Mouse (Mus musculus) MEL (cell line): ENCODE measurements around the gene Tmc6.

Source experiments
- CTCF ChIP-seq, 3 experiments: IDR thresholded peaks in 2 of 3; conservative IDR thresholded peaks in 1 of 3; 2 replicates each; pipeline ENCODE4 v1.5.1; 2011 to 2012; ENCODE audit warnings: low read length in 3 of 3, low read depth in 2 of 3, mild to moderate bottlenecking in 2 of 3, improper control_type of control experiment in 1 of 3, inconsistent platforms in 1 of 3, mixed read lengths in 1 of 3, moderate library complexity in 1 of 3; ENCODE audit not compliant: control insufficient read depth in 1 of 3, insufficient read depth in 1 of 3, poor library complexity in 1 of 3, severe bottlenecking in 1 of 3
- UBTF ChIP-seq: IDR thresholded peaks from 2 replicates; pipeline ENCODE4 v1.6.1; 2012; ENCODE audit warnings: low read depth, mild to moderate bottlenecking, inconsistent platforms, low read length, improper control_type of control experiment, moderate library complexity, borderline replicate concordance; ENCODE audit not compliant: insufficient read depth

GRCm38 (mm10) chr11:117736037-117736689 lies 45.8 kb downstream of the Tmc6 start:
- TF ChIP-seq CTCF (IDR thresholded peaks at IDR 0.05 in 2 of 3, conservative IDR thresholded peaks at IDR 0.05 in 1 of 3; ENCODE audit: control insufficient read depth in 1 of 3, insufficient read depth in 1 of 3, low read depth in 2 of 3, low read length in 3 of 3, poor library complexity in 1 of 3, severe bottlenecking in 1 of 3), result no peak
- no peak for TF ChIP-seq UBTF
